Mouse (Mus musculus): ENCODE data around the gene Rpa1. TPM values are rescaled to one million over a fixed set of nuclear protein-coding genes. Genes with fewer than 3 reads are reported as not detected.

Gene Rpa1
- polyA plus RNA-seq, 1 experiment from 2014 or later, result 163 TPM

GRCm38 (mm10) chr11:75262181-75262580 lies 85.9 kb downstream of the Rpa1 start:
- peaks cover 53% of the 10 kb centered on the region for H3K4me1 ChIP-seq (replicated peaks)
- H3K27ac ChIP-seq, result no peak overlapping the region
- H3K36me3 ChIP-seq, result no peaks in the 10 kb centered on the region
- H3K4me3 ChIP-seq (replicated peaks), result no peak overlapping the region
- H3K4me2 ChIP-seq, result no peak overlapping the region
- WGBS, result 83% methylated on average over 3 of the region's 3 CpGs
- ATAC-seq (ENCODE audit: insufficient number of reproducible peaks, insufficient read depth, low FRiP score, low TSS enrichment, low read depth), result no peak
- no peak overlapping the region for H3K9ac ChIP-seq (replicated peaks)
- H3K27me3 ChIP-seq, result 0 out of 2 replicates have a peak, but pooled peaks cover 4% of the 10 kb centered on the region
- no peaks in the 10 kb centered on the region for H3K9me3 ChIP-seq

GRCm38 (mm10) chr11:75261730-75262129 lies 86.4 kb downstream of the Rpa1 start:
- Histone ChIP-seq H3K27me3 (0 out of 2 replicates have a peak, but pooled peaks cover 4% of the 10 kb centered on the region), H3K27ac (no peak overlapping the region), H3K9ac (replicated peaks) (no peak overlapping the region), H3K4me2 (no peak overlapping the region), H3K9me3 (no peaks in the 10 kb centered on the region), H3K4me3 (replicated peaks) (no peak overlapping the region), H3K36me3 (no peaks in the 10 kb centered on the region), H3K4me1 (replicated peaks) (peaks cover 53% of the 10 kb centered on the region)
- no peak for ATAC-seq (ENCODE audit: insufficient number of reproducible peaks, insufficient read depth, low FRiP score, low TSS enrichment, low read depth)
- WGBS, result 84% methylated on average over 4 of the region's 4 CpGs

DNA sequence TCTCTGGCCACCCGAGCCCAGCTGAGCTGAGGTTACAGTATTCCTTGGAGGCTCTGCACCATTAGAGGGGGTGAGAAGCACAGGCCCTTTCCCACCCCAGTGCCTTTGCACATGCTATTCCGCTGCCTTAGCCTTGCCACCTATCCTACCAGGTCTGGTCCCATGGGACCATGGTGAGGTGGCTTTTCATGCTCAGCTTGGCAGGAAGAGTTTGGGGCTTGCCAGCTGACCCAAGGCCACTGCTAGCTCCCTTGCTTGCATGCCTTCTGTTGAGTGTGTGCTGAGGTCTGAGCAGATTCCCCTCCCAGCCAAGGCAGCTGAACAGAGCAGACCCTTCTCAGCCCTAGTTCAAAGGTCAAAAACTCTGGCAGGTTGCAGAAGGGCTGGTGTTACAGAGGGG lies 87.1 kb downstream of the Rpa1 start:
- H3K36me3 ChIP-seq, result no peaks in the 10 kb centered on the region
- peaks cover 53% of the 10 kb centered on the region for H3K4me1 ChIP-seq (replicated peaks)
- ATAC-seq (ENCODE audit: insufficient number of reproducible peaks, insufficient read depth, low FRiP score, low TSS enrichment, low read depth), result no peak
- no peak overlapping the region for H3K4me2 ChIP-seq
- WGBS, result 88% methylated on average over 2 of the region's 2 CpGs
- no peaks in the 10 kb centered on the region for H3K9me3 ChIP-seq
- H3K4me3 ChIP-seq (replicated peaks), result no peak overlapping the region
- H3K27ac ChIP-seq, result no peak overlapping the region
- 0 out of 2 replicates have a peak, but pooled peaks cover 4% of the 10 kb centered on the region for H3K27me3 ChIP-seq
- no peak overlapping the region for H3K9ac ChIP-seq (replicated peaks)

GRCm38 (mm10) chr11:75259996-75260561 lies 88.0 kb downstream of the Rpa1 start:
- no peak overlapping the region for H3K9ac ChIP-seq (replicated peaks)

GRCm38 (mm10) chr11:75259416-75259815 lies 88.7 kb downstream of the Rpa1 start:
- no peak overlapping the region for H3K4me2 ChIP-seq
- no peak overlapping the region for H3K9ac ChIP-seq (replicated peaks)
- 74% methylated on average over 6 of the region's 6 CpGs for WGBS
- no peaks in the 10 kb centered on the region for H3K27me3 ChIP-seq
- no peaks in the 10 kb centered on the region for H3K9me3 ChIP-seq
- H3K36me3 ChIP-seq, result no peaks in the 10 kb centered on the region
- H3K27ac ChIP-seq, result no peak overlapping the region
- peaks cover 42% of the 10 kb centered on the region for H3K4me1 ChIP-seq (replicated peaks)
- H3K4me3 ChIP-seq (replicated peaks), result no peak overlapping the region
- no peak for ATAC-seq (ENCODE audit: insufficient number of reproducible peaks, insufficient read depth, low FRiP score, low TSS enrichment, low read depth)

More at GRCm38 (mm10) chr11:75259996-75260561, 88.0 kb downstream of the Rpa1 start:
- Histone ChIP-seq H3K4me3 (replicated peaks) (no peak overlapping the region), H3K27ac (no peak overlapping the region), H3K27me3 (0 out of 2 replicates have a peak, but pooled peaks cover 4% of the 10 kb centered on the region), H3K36me3 (no peaks in the 10 kb centered on the region), H3K4me1 (replicated peaks) (peaks cover 44% of the 10 kb centered on the region), H3K9me3 (no peaks in the 10 kb centered on the region), H3K4me2 (no peak overlapping the region)
- 57% methylated on average over 10 of the region's 10 CpGs for WGBS
- ATAC-seq (ENCODE audit: insufficient number of reproducible peaks, insufficient read depth, low FRiP score, low TSS enrichment, low read depth), result no peak

GRCm38 (mm10) chr11:75257056-75257648 lies 91.0 kb downstream of the Rpa1 start:
- H3K4me1 ChIP-seq (replicated peaks), result peaks cover 23% of the 10 kb centered on the region
- H3K9me3 ChIP-seq, result no peaks in the 10 kb centered on the region
- no peaks in the 10 kb centered on the region for H3K36me3 ChIP-seq
- H3K27me3 ChIP-seq, result no peaks in the 10 kb centered on the region
- H3K9ac ChIP-seq (replicated peaks), result no peak overlapping the region
- no peak overlapping the region for H3K4me3 ChIP-seq (replicated peaks)
- H3K27ac ChIP-seq, result no peak overlapping the region
- H3K4me2 ChIP-seq, result no peak overlapping the region
- 80% methylated on average over 4 of the region's 4 CpGs for WGBS
- no peak for ATAC-seq (ENCODE audit: insufficient number of reproducible peaks, insufficient read depth, low FRiP score, low TSS enrichment, low read depth)

DNA sequence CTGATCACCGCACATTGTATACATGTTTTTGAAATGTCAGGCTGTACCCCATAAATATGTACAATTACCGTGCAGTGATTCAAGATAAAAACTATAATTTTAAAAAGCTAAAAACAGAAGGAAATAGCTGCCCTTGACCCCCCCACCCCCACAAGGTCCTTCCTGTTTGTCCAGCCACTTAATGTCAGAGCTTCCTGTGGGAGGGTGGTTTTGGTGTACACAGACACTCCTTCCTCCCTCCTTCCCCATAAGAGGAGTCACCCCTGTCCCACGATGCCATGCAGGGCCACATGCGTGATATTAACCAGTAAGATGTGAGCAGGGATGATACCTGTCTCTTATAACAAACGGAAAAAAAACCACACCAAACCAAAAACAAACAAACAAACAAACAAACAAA lies 92.8 kb downstream of the Rpa1 start:
- Histone ChIP-seq H3K36me3 (no peaks in the 10 kb centered on the region), H3K9me3 (no peaks in the 10 kb centered on the region), H3K9ac (replicated peaks) (no peak overlapping the region), H3K4me2 (no peak overlapping the region), H3K27ac (no peak overlapping the region), H3K27me3 (no peaks in the 10 kb centered on the region), H3K4me3 (replicated peaks) (no peak overlapping the region), H3K4me1 (replicated peaks) (0 out of 2 replicates have a peak, but pooled peaks cover 16% of the 10 kb centered on the region)
- 78% methylated on average over 5 of the region's 5 CpGs for WGBS
- ATAC-seq (ENCODE audit: insufficient number of reproducible peaks, insufficient read depth, low FRiP score, low TSS enrichment, low read depth), result no peak

GRCm38 (mm10) chr11:75254252-75254912 lies 93.7 kb downstream of the Rpa1 start:
- Histone ChIP-seq H3K36me3 (no peaks in the 10 kb centered on the region), H3K4me2 (no peak overlapping the region), H3K27me3 (no peaks in the 10 kb centered on the region), H3K4me3 (replicated peaks) (no peak overlapping the region), H3K27ac (no peak overlapping the region), H3K4me1 (replicated peaks) (0 out of 2 replicates have a peak, but pooled peaks cover 13% of the 10 kb centered on the region), H3K9me3 (no peaks in the 10 kb centered on the region), H3K9ac (replicated peaks) (no peak overlapping the region)
- 63% methylated on average over 13 of the region's 13 CpGs for WGBS
- ATAC-seq (ENCODE audit: insufficient number of reproducible peaks, insufficient read depth, low FRiP score, low TSS enrichment, low read depth), result no peak

GRCm38 (mm10) chr11:75251557-75252070 lies 96.5 kb downstream of the Rpa1 start:
- H3K27ac ChIP-seq, result no peak overlapping the region

GRCm38 (mm10) chr11:75251006-75251512 lies 97.1 kb downstream of the Rpa1 start:
- peaks cover 18% of the 10 kb centered on the region for H3K4me1 ChIP-seq (replicated peaks)
- no peak overlapping the region for H3K4me3 ChIP-seq (replicated peaks)
- no peaks in the 10 kb centered on the region for H3K9me3 ChIP-seq
- no peaks in the 10 kb centered on the region for H3K36me3 ChIP-seq
- H3K27ac ChIP-seq, result no peak overlapping the region
- no peaks in the 10 kb centered on the region for H3K27me3 ChIP-seq
- H3K4me2 ChIP-seq, result no peak overlapping the region
- 87% methylated on average over 4 of the region's 4 CpGs for WGBS
- no peak for ATAC-seq (ENCODE audit: insufficient number of reproducible peaks, insufficient read depth, low FRiP score, low TSS enrichment, low read depth)
- H3K9ac ChIP-seq (replicated peaks), result no peak overlapping the region

More at GRCm38 (mm10) chr11:75251557-75252070, 96.5 kb downstream of the Rpa1 start:
- Histone ChIP-seq H3K9ac (replicated peaks) (no peak overlapping the region), H3K36me3 (no peaks in the 10 kb centered on the region), H3K9me3 (no peaks in the 10 kb centered on the region), H3K4me2 (no peak overlapping the region), H3K27me3 (no peaks in the 10 kb centered on the region), H3K4me3 (replicated peaks) (no peak overlapping the region), H3K4me1 (replicated peaks) (peaks cover 17% of the 10 kb centered on the region; the same call in 1 of the 2 replicates)
- 57% methylated on average over 7 of the region's 7 CpGs for WGBS
- ATAC-seq (ENCODE audit: insufficient number of reproducible peaks, insufficient read depth, low FRiP score, low TSS enrichment, low read depth), result no peak

DNA sequence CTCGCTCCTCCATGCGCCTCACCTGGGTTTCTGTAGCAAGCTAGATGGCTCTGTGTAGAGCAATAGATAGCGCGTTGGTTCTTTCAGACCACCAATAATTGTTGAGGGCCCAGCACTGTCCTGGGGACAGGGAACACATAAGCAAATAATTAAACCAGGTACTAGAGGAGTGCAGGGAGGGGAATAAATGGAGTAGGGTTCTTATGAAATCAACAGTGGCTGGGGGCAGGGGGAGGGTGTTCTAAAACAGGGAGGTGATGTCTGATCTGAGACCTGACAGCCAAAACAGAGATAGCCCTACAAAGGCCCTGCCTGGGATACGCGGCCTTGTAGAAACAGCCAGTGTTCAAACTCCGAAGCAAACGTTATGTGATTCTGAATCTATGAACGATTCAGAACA lies 98.5 kb downstream of the Rpa1 start:
- Histone ChIP-seq H3K9ac (replicated peaks) (no peak overlapping the region), H3K4me2 (no peak overlapping the region), H3K36me3 (no peaks in the 10 kb centered on the region), H3K9me3 (no peaks in the 10 kb centered on the region), H3K4me3 (replicated peaks) (no peak overlapping the region), H3K27me3 (no peaks in the 10 kb centered on the region), H3K4me1 (replicated peaks) (peaks cover 27% of the 10 kb centered on the region), H3K27ac (no peak overlapping the region)
- ATAC-seq (ENCODE audit: insufficient number of reproducible peaks, insufficient read depth, low FRiP score, low TSS enrichment, low read depth), result no peak
- 93% methylated on average over 9 of the region's 9 CpGs for WGBS

Measured in limb, embryonic 12.5 days (tissue).